Mouse (Mus musculus) C2C12 (cell line): Measurements from ENCODE around the gene Abcc3. TPM values are rescaled to one million over a fixed set of nuclear protein-coding genes. Genes with fewer than 3 reads are reported as not detected.
"Not testable (repeated sequence)": the region's sequence is repeated elsewhere in the genome, so short reads cannot be mapped to it uniquely, and the experiment has no call there.

Experiments
- H3K27me3 ChIP-seq: one replicate; pipeline ENCODE4 v1.6.1; 2011; ENCODE audit not compliant: control insufficient read depth, insufficient read depth, insufficient read length
- H3K36me3 ChIP-seq: one replicate; pipeline ENCODE4 v1.6.1; 2011; ENCODE audit not compliant: control insufficient read depth, insufficient read depth
- H3K4me3 ChIP-seq: one replicate; pipeline ENCODE4 v1.5.1; 2011; ENCODE audit warnings: mild to moderate bottlenecking, control low read depth; ENCODE audit not compliant: poor library complexity, insufficient read depth, severe bottlenecking
- H3K79me2 ChIP-seq: one replicate; pipeline ENCODE4 v1.6.1; 2011; ENCODE audit not compliant: control insufficient read depth, insufficient read depth
- H3K79me3 ChIP-seq: one replicate; pipeline ENCODE4 v1.6.1; 2011; ENCODE audit warnings: low read depth, control low read depth
- H3ac ChIP-seq: one replicate; pipeline ENCODE3; 2011; ENCODE audit warnings: low read depth; ENCODE audit not compliant: control insufficient read depth, insufficient read length
- CEBPB ChIP-seq: IDR thresholded peaks from one replicate; pipeline ENCODE4 v1.6.1; 2011; ENCODE audit warnings: low read depth, mild to moderate bottlenecking, control low read depth, moderate library complexity
- CTCF ChIP-seq: IDR thresholded peaks from one replicate; pipeline ENCODE4 v1.5.1; 2011; ENCODE audit not compliant: control insufficient read depth, insufficient read depth, insufficient read length
- FOSL1 ChIP-seq: IDR thresholded peaks from one replicate; pipeline ENCODE4 v1.8.0; 2011; ENCODE audit warnings: mild to moderate bottlenecking, low read length; ENCODE audit not compliant: poor library complexity, insufficient read depth, severe bottlenecking
- MAX ChIP-seq: IDR thresholded peaks from one replicate; pipeline ENCODE4 v1.6.1; 2011; ENCODE audit warnings: mild to moderate bottlenecking, control low read depth
- MYOD1 ChIP-seq: IDR thresholded peaks from one replicate; pipeline ENCODE4 v1.6.1; 2011; ENCODE audit warnings: low read depth; ENCODE audit not compliant: control insufficient read depth, insufficient read length
- MYOG ChIP-seq: IDR thresholded peaks from one replicate; pipeline ENCODE4 v1.6.1; 2011; ENCODE audit not compliant: control insufficient read depth, insufficient read length; ENCODE audit errors: extremely low read depth
- USF1 ChIP-seq: IDR thresholded peaks from one replicate; pipeline ENCODE4 v1.6.1; 2011; ENCODE audit warnings: low read depth, mild to moderate bottlenecking, control low read depth, moderate library complexity
- polyA plus RNA-seq: library from polyadenylated mRNA; unstranded; fragments of >200 nt; fragmentation: generic; extraction: Trizol; gene quantifications from one replicate; pipeline ENCODE4 v1.2.1, GENCODE M21; 2012; ENCODE audit warnings: missing spikeins

Gene Abcc3
- polyA plus RNA-seq, 1 experiment, result 0.41 TPM

GRCm38 (mm10) chr11:94394107-94394506 lies 1.3 kb upstream of the Abcc3 start:
- H3K27me3 ChIP-seq, result peaks cover 16% of the 10 kb centered on the region
- H3K36me3 ChIP-seq, result no peaks in the 10 kb centered on the region
- H3K79me3 ChIP-seq, result no peaks in the 10 kb centered on the region
- H3K4me3 ChIP-seq, result no peak overlapping the region
- no peaks in the 10 kb centered on the region for H3K79me2 ChIP-seq
- no peak for TF ChIP-seq CTCF
- H3ac ChIP-seq, result no peak overlapping the region

GRCm38 (mm10) chr11:94393490-94393889 lies 693 bp upstream of the Abcc3 start:
- H3K79me2 ChIP-seq, H3ac ChIP-seq, H3K36me3 ChIP-seq, H3K79me3 ChIP-seq, H3K4me3 ChIP-seq: not testable (repeated sequence)
- H3K27me3 ChIP-seq, result peaks cover 16% of the 10 kb centered on the region

GRCm38 (mm10) chr11:94391661-94392060 lies 1.1 kb downstream of the Abcc3 start:
- Histone ChIP-seq H3ac (no peak overlapping the region), H3K79me3 (no peaks in the 10 kb centered on the region), H3K36me3 (no peaks in the 10 kb centered on the region), H3K27me3 (peaks cover 16% of the 10 kb centered on the region), H3K4me3 (no peak overlapping the region), H3K79me2 (no peaks in the 10 kb centered on the region)
- no peak for TF ChIP-seq MAX
- TF ChIP-seq MYOD1, result no peak
- TF ChIP-seq CTCF, result no peak
- TF ChIP-seq CEBPB, result no peak
- TF ChIP-seq FOSL1, result no peak
- no peak for TF ChIP-seq USF1
- TF ChIP-seq MYOG, result no peak

GRCm38 (mm10) chr11:94390825-94391224 lies 2.0 kb downstream of the Abcc3 start:
- Histone ChIP-seq H3K79me2 (no peaks in the 10 kb centered on the region), H3K27me3 (peaks cover 16% of the 10 kb centered on the region)
- TF ChIP-seq USF1 (no peak), MAX (no peak), MYOG (no peak), CEBPB (no peak), CTCF (no peak), MYOD1 (no peak), FOSL1 (no peak)

GRCm38 (mm10) chr11:94389724-94390396 lies 2.9 kb downstream of the Abcc3 start:
- Histone ChIP-seq H3K27me3 (peaks cover 16% of the 10 kb centered on the region), H3K79me2 (no peaks in the 10 kb centered on the region), H3K79me3 (no peaks in the 10 kb centered on the region), H3K36me3 (no peaks in the 10 kb centered on the region), H3K4me3 (no peak overlapping the region), H3ac (no peak overlapping the region)
- TF ChIP-seq MAX (no peak), CTCF (no peak), MYOD1 (no peak), USF1 (no peak), MYOG (no peak), FOSL1 (no peak), CEBPB (no peak)

More at GRCm38 (mm10) chr11:94390825-94391224, 2.0 kb downstream of the Abcc3 start:
- Histone ChIP-seq H3K4me3 (no peak overlapping the region), H3K79me3 (no peaks in the 10 kb centered on the region), H3ac (no peak overlapping the region), H3K36me3 (no peaks in the 10 kb centered on the region)

GRCm38 (mm10) chr11:94389021-94389420 lies 3.8 kb downstream of the Abcc3 start:
- H3K79me3 ChIP-seq, result no peaks in the 10 kb centered on the region
- H3ac ChIP-seq, result no peak overlapping the region
- peaks cover 16% of the 10 kb centered on the region for H3K27me3 ChIP-seq
- H3K4me3 ChIP-seq, result no peak overlapping the region
- TF ChIP-seq MYOD1, result no peak
- no peak for TF ChIP-seq MYOG
- no peak for TF ChIP-seq USF1
- TF ChIP-seq FOSL1, result no peak
- TF ChIP-seq MAX, result no peak
- no peak for TF ChIP-seq CEBPB
- TF ChIP-seq CTCF, result no peak
- no peaks in the 10 kb centered on the region for H3K36me3 ChIP-seq
- no peaks in the 10 kb centered on the region for H3K79me2 ChIP-seq
